Mouse (Mus musculus): Measurements from ENCODE around the gene Snf8. TPM values are rescaled to one million over a fixed set of nuclear protein-coding genes. Genes with fewer than 3 reads are reported as not detected.

Snf8 gene
- polyA plus RNA-seq, 1 experiment = 17.0 TPM

DNA sequence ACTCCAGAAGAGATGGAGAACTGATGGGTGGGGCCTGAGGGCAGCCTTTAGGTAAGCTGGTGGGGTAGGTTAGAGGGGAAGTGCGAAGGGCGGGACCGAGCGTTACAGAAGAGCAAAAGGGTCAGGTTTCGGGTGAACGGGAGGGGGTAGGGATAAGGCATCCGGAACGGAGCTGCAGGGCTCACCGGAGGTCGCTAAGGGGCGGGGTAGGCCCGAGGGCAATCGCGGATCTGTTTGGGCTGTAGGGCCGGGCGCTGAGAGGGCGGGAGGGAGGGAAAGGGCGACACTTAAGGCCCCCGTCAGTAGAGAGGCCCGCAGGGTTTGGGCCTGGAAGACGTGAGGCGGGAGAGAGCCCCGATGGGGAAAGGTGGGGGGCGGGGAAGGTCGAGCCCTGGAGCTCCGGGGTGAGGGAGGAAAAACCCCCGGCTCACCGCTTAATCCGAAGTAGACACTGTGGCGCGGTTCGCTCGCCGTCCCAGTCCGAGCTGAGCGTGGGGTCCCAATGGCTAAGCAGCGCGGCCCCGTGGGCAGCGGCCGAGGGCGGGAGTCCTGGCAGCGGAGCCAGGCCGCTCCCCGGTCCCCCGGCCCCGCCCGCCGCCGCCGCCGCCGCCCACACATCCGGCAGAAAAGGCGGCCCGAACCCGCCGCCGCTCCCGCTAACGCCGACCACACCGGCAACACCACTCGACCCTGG lies 30.0 kb downstream of the Snf8 start:
- Histone ChIP-seq H3K9me3 (ENCODE audit: control insufficient read depth, low read length) (no peaks in the 10 kb centered on the region), H3K36me3 (ENCODE audit: control insufficient read depth) (peaks cover 47% of the 10 kb centered on the region), H3K27me3 (ENCODE audit: control insufficient read depth) (no peaks in the 10 kb centered on the region), H3K4me3 (replicated peaks) (peak overlapping the region; percentile 95), H3K4me1 (ENCODE audit: control insufficient read depth) (peaks cover 37% of the 10 kb centered on the region)
- TF ChIP-seq GATA1 (IDR thresholded peaks at IDR 0.05; ENCODE audit: low read length) (no peak), TAL1 (IDR thresholded peaks at IDR 0.05; ENCODE audit: low read length) (no peak)

DNA sequence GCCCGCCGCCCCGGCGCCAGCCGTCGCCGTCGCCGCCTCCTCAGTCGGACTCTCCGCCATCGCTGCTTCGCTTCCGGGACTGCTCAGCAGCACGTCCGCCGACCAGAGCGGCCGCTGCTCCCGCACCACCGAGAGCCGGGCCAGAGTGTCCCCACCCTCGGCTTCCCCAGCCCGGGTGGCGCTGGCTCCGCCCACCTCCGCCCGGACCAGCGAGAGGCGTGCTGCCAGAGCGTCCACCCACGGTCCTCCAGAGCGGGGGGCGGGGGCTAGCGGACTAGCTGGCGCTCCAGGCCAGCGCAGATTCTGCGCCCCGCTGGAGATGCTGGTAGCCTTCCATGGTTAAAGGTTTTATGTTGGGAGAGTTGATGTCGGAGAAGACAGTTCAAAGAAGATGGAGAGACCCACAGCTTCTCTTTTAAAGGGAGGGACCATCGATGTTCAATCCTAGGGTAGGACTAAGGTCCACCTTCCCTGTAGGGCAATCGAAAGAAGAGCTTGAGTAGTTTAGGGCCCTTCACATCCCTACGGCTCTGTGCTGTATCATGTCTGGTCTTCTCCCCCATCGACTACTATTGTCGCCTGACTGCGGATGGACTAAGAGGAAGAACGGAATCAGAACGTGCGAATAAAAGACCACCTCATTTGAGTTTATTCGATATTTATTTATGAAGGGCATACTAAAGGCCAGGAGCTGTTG lies 30.7 kb downstream of the Snf8 start, which contains the start of gene Ube2z:
Gene Ube2z (minus strand): TSS at position 174 of the 697 bp plus-strand sequence.
- no peaks in the 10 kb centered on the region for H3K9me3 ChIP-seq (ENCODE audit: control insufficient read depth, low read length)
- TF ChIP-seq GATA1 (IDR thresholded peaks at IDR 0.05; ENCODE audit: low read length) = no peak
- no peak for TF ChIP-seq TAL1 (IDR thresholded peaks at IDR 0.05; ENCODE audit: low read length)
- peaks cover 47% of the 10 kb centered on the region for H3K36me3 ChIP-seq (ENCODE audit: control insufficient read depth)
- no peaks in the 10 kb centered on the region for H3K27me3 ChIP-seq (ENCODE audit: control insufficient read depth)
- peak within 1 kb of the TSS; percentile 95 for H3K4me3 ChIP-seq (replicated peaks)
- H3K4me1 ChIP-seq (ENCODE audit: control insufficient read depth) = peaks cover 39% of the 10 kb centered on the region

- H3K4me3 ChIP-seq (replicated peaks) = no peak overlapping the region
- no peaks in the 10 kb centered on the region for H3K27me3 ChIP-seq (ENCODE audit: control insufficient read depth)
- no peak for TF ChIP-seq GATA1 (IDR thresholded peaks at IDR 0.05; ENCODE audit: low read length)
- H3K36me3 ChIP-seq (ENCODE audit: control insufficient read depth) = peaks cover 39% of the 10 kb centered on the region
- H3K9me3 ChIP-seq (ENCODE audit: control insufficient read depth, low read length) = no peaks in the 10 kb centered on the region
- H3K4me1 ChIP-seq (ENCODE audit: control insufficient read depth) = peaks cover 49% of the 10 kb centered on the region
Measured at GRCm38 (mm10) chr11:96068231-96068630, 33.5 kb downstream of the Snf8 start.

DNA sequence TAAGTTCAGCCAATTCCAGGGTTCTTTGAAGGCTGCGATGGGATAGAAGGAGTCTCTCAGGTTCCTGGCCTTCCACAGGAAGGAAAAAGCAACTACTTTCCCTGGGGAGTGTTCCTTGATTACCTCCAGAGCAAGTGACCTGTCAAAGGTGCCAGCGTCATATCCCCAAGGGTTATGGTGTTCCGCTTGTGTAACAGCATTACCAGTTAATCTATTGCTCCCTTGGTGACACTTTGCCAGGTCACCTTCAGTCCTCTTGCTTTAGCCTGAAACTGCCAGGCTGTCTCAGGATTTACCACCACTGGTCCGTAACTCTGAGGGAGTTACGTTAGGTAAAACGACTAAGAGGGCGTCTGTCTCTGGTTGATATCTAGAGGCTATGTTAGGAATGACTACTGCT lies 35.7 kb downstream of the Snf8 start:
- Histone ChIP-seq H3K4me1 (ENCODE audit: control insufficient read depth) (peaks cover 55% of the 10 kb centered on the region), H3K4me3 (replicated peaks) (no peak overlapping the region), H3K9me3 (ENCODE audit: control insufficient read depth, low read length) (no peaks in the 10 kb centered on the region), H3K36me3 (ENCODE audit: control insufficient read depth) (peaks cover 49% of the 10 kb centered on the region), H3K27me3 (ENCODE audit: control insufficient read depth) (no peaks in the 10 kb centered on the region)
- TF ChIP-seq GATA1 (IDR thresholded peaks at IDR 0.05; ENCODE audit: low read length) (no peak), TAL1 (IDR thresholded peaks at IDR 0.05; ENCODE audit: low read length) (no peak)

GRCm38 (mm10) chr11:96071013-96071412 lies 36.3 kb downstream of the Snf8 start:
- Histone ChIP-seq H3K4me1 (ENCODE audit: control insufficient read depth) (peaks cover 51% of the 10 kb centered on the region), H3K36me3 (ENCODE audit: control insufficient read depth) (peaks cover 49% of the 10 kb centered on the region), H3K4me3 (replicated peaks) (no peak overlapping the region), H3K27me3 (ENCODE audit: control insufficient read depth) (no peaks in the 10 kb centered on the region), H3K9me3 (ENCODE audit: control insufficient read depth, low read length) (no peaks in the 10 kb centered on the region)
- no peak for TF ChIP-seq TAL1 (IDR thresholded peaks at IDR 0.05; ENCODE audit: low read length)
- no peak for TF ChIP-seq GATA1 (IDR thresholded peaks at IDR 0.05; ENCODE audit: low read length)

DNA sequence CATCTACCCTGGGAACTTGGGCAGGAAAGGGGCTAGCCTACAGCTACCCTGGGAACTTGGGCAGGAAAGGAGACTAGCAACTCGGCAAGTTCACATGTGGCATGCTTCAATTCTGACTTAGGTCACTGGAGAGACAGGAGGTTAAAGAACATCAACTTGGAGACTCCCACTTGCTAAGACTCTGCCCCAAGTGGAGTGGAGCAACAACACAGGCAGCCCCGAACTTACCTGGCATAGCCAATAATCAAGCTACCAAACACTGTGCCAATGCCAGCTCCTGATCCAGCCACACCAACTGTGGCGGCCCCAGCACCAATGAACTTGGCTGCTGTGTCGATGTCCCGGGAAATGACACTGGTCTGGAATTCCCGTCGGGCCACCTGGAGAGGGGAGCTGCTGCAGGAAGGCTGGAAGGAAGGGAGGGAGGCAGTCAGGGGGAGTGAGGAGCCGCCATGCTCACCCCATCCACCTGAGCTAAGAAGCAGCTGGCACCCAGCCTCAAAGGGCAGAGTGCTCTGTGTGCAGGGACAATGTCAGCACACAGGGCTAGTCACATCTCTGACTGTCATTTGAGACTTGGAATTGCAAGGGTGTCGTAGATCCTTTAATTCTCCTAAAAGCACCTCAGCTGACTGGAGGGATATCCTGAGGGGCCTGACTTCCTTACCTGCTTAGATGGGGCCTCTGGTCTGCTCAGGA lies 38.8 kb downstream of the Snf8 start:
- Histone ChIP-seq H3K27me3 (ENCODE audit: control insufficient read depth) (no peaks in the 10 kb centered on the region), H3K4me1 (ENCODE audit: control insufficient read depth) (peaks cover 56% of the 10 kb centered on the region), H3K4me3 (replicated peaks) (peak overlapping the region; percentile 83), H3K9me3 (ENCODE audit: control insufficient read depth, low read length) (no peaks in the 10 kb centered on the region), H3K36me3 (ENCODE audit: control insufficient read depth) (peaks cover 45% of the 10 kb centered on the region)
- TF ChIP-seq TAL1 (IDR thresholded peaks at IDR 0.05; ENCODE audit: low read length) (no peak), GATA1 (IDR thresholded peaks at IDR 0.05; ENCODE audit: low read length) (no peak)

DNA sequence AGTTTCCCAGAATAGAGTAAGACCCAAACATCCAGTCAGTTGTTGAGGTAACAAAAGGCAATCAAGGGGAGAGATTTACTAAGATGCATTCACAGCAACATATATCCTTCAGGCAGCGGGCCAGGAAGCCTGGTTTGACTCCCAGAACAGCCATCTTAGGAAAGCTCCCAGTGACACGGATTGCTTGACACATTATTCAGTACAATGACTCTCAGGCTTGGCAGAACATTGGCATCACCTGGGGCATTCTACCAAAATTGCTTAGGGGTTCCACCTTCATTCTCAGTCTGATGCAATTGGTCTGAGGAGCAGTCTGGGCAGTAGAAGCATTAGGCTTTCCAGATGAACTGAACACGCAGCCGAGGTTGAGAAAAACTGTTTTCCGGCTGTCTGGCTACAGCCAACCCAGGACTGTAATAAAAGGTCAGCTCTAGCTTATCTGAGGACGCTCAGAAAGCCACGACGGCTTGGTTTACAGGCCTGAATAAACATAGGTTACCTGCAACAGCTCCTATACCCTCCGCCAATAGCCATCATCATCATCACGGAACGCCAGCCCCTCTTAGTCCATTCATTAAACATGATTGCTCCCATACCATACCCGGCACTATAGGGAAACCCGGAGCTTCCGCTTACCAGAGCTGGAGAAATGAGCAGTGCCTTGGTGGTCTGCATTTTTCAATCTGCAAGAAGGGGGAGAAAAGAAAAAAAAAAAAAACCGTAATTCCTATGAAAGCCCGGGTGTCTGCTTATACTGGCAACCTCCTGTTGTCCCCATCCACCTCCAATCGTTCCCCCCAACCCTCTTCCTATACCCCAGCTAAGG lies 39.9 kb downstream of the Snf8 start:
- Histone ChIP-seq H3K4me1 (ENCODE audit: control insufficient read depth) (peaks cover 56% of the 10 kb centered on the region), H3K36me3 (ENCODE audit: control insufficient read depth) (peaks cover 40% of the 10 kb centered on the region), H3K9me3 (ENCODE audit: control insufficient read depth, low read length) (no peaks in the 10 kb centered on the region), H3K27me3 (ENCODE audit: control insufficient read depth) (no peaks in the 10 kb centered on the region), H3K4me3 (replicated peaks) (peak overlapping the region; percentile 83)
- TF ChIP-seq GATA1 (IDR thresholded peaks at IDR 0.05; ENCODE audit: low read length) (no peak), TAL1 (IDR thresholded peaks at IDR 0.05; ENCODE audit: low read length) (no peak)

DNA sequence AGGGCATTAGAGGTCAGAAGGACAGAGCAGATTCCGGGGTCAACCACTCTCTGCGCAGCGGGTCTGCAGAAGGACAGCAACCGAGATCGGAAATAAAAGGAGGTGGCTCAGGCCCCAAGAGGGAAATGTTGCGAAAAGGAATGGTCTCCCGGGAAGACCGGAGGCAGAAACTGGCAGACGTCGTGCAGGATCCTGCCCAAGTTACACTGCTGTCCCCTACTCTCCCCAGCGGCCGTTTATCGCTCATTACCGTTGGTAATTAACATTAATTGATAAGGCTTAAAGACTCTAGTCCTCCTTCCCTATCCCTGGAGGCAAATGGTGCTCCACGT lies 40.5 kb downstream of the Snf8 start:
- peak overlapping the region; percentile 83 for H3K4me3 ChIP-seq (replicated peaks)

More for the DNA sequence above, 40.5 kb downstream of the Snf8 start:
- Histone ChIP-seq H3K4me1 (ENCODE audit: control insufficient read depth) (peaks cover 55% of the 10 kb centered on the region), H3K27me3 (ENCODE audit: control insufficient read depth) (no peaks in the 10 kb centered on the region), H3K9me3 (ENCODE audit: control insufficient read depth, low read length) (no peaks in the 10 kb centered on the region), H3K36me3 (ENCODE audit: control insufficient read depth) (peaks cover 34% of the 10 kb centered on the region)
- TF ChIP-seq GATA1 (IDR thresholded peaks at IDR 0.05; ENCODE audit: low read length) = no peak
- TF ChIP-seq TAL1 (IDR thresholded peaks at IDR 0.05; ENCODE audit: low read length) = no peak

Measured in erythroblast, embryonic 14.5 days (primary cell).